Mouse (Mus musculus): ENCODE results near the gene Gm49661. TPM values are rescaled to one million over a fixed set of nuclear protein-coding genes. Genes with fewer than 3 reads are reported as not detected.

Gm49661 gene
- not detected in 2 replicates for polyA plus RNA-seq (2012)

GRCm38 (mm10) chr8:84969241-84970134 lies at the start of gene Gm49661, which contains the start of the genes Prdx2 and Rnaseh2a:
Gene Gm49661 (minus strand): TSS chr8:84969433.
Gene Prdx2 (plus strand): TSS chr8:84969587.
Gene Rnaseh2a (minus strand): TSS chr8:84969767.
- no peak for TF ChIP-seq GATA1 (IDR thresholded peaks at IDR 0.05; ENCODE audit: low read length)

GRCm38 (mm10) chr8:85017209-85017608 lies 48.0 kb upstream of the Gm49661 start:
- TF ChIP-seq GATA1 (IDR thresholded peaks at IDR 0.05; ENCODE audit: low read length): no peak

- no peak for TF ChIP-seq GATA1 (IDR thresholded peaks at IDR 0.05; ENCODE audit: low read length)
These were observed 47.5 kb upstream of the Gm49661 start for GRCm38 (mm10) chr8:85016724-85017123.

GRCm38 (mm10) chr8:85014431-85014830 lies 45.2 kb upstream of the Gm49661 start, which contains the start of gene Best2:
Gene Best2 (minus strand): TSS chr8:85014531.
- TF ChIP-seq GATA1 (IDR thresholded peaks at IDR 0.05; ENCODE audit: low read length): no peak

- no peak for TF ChIP-seq GATA1 (IDR thresholded peaks at IDR 0.05; ENCODE audit: low read length)
These were observed 44.1 kb upstream of the Gm49661 start for GRCm38 (mm10) chr8:85013230-85013840.

- no peak for TF ChIP-seq GATA1 (IDR thresholded peaks at IDR 0.05; ENCODE audit: low read length)
These were observed 42.0 kb upstream of the Gm49661 start for GRCm38 (mm10) chr8:85011242-85011641.

- TF ChIP-seq GATA1 (IDR thresholded peaks at IDR 0.05; ENCODE audit: low read length): no peak
These were observed 38.5 kb upstream of the Gm49661 start for GRCm38 (mm10) chr8:85007686-85008085.

GRCm38 (mm10) chr8:84997649-84998295 lies 28.5 kb upstream of the Gm49661 start:
- TF ChIP-seq GATA1 (IDR thresholded peaks at IDR 0.05; ENCODE audit: low read length): no peak

- TF ChIP-seq GATA1 (IDR thresholded peaks at IDR 0.05; ENCODE audit: low read length): no peak
These were observed 27.7 kb upstream of the Gm49661 start for GRCm38 (mm10) chr8:84996978-84997377.

GRCm38 (mm10) chr8:84995680-84996079 lies 26.4 kb upstream of the Gm49661 start:
- TF ChIP-seq GATA1 (IDR thresholded peaks at IDR 0.05; ENCODE audit: low read length): no peak

- TF ChIP-seq GATA1 (IDR thresholded peaks at IDR 0.05; ENCODE audit: low read length): no peak
These were observed 25.1 kb upstream of the Gm49661 start for GRCm38 (mm10) chr8:84994375-84994774.

GRCm38 (mm10) chr8:84990836-84991235 lies 21.6 kb upstream of the Gm49661 start:
- no peak for TF ChIP-seq GATA1 (IDR thresholded peaks at IDR 0.05; ENCODE audit: low read length)

GRCm38 (mm10) chr8:84990349-84990748 lies 21.1 kb upstream of the Gm49661 start, which contains the start of gene Hook2:
Gene Hook2 (plus strand): TSS chr8:84990603.
- TF ChIP-seq GATA1 (IDR thresholded peaks at IDR 0.05; ENCODE audit: low read length): no peak

- no peak for TF ChIP-seq GATA1 (IDR thresholded peaks at IDR 0.05; ENCODE audit: low read length)
These were observed 20.6 kb upstream of the Gm49661 start for GRCm38 (mm10) chr8:84989810-84990209.

- no peak for TF ChIP-seq GATA1 (IDR thresholded peaks at IDR 0.05; ENCODE audit: low read length)
These were observed 20.1 kb upstream of the Gm49661 start for GRCm38 (mm10) chr8:84989311-84989731.

GRCm38 (mm10) chr8:84987903-84988302 lies 18.7 kb upstream of the Gm49661 start:
- no peak for TF ChIP-seq GATA1 (IDR thresholded peaks at IDR 0.05; ENCODE audit: low read length)
